Mouse (Mus musculus): ENCODE results near the gene Wfdc5. TPM values are rescaled to one million over a fixed set of nuclear protein-coding genes. Genes with fewer than 3 reads are reported as not detected.

Wfdc5 gene
- polyA plus RNA-seq, 1 experiment: not detected

- TF ChIP-seq POLR2A (IDR thresholded peaks at IDR 0.05; ENCODE audit: low read depth, low read length) (no peak), CTCF (conservative IDR thresholded peaks at IDR 0.05; ENCODE audit: insufficient read depth, insufficient read length, low read depth, low read length) (no peak)
- 27% methylated on average over 6 of the region's 6 CpGs for WGBS
- H3K4me1 ChIP-seq (ENCODE audit: control insufficient read depth, insufficient read depth, low read length): peaks cover 3% of the 10 kb centered on the region
- no peak overlapping the region for H3K4me3 ChIP-seq (ENCODE audit: insufficient read depth, low read depth, low read length)
- peak; percentile 50 for DNase-seq
- H3K27ac ChIP-seq (ENCODE audit: insufficient read depth, low read depth, low read length): peak overlapping the region; percentile 84
- H3K27me3 ChIP-seq (replicated peaks; ENCODE audit: control insufficient read depth, insufficient read depth, low read length): no peaks in the 10 kb centered on the region
- no peaks in the 10 kb centered on the region for H3K36me3 ChIP-seq (ENCODE audit: control insufficient read depth, insufficient read depth, low read length)
Measured at GRCm38 (mm10) chr2:164144025-164144424, 38.5 kb downstream of the Wfdc5 start.

GRCm38 (mm10) chr2:164142021-164142420, 40.5 kb downstream of the Wfdc5 start:
- Histone ChIP-seq H3K4me1 (ENCODE audit: control insufficient read depth, insufficient read depth, low read length) (peaks cover 3% of the 10 kb centered on the region), H3K36me3 (ENCODE audit: control insufficient read depth, insufficient read depth, low read length) (no peaks in the 10 kb centered on the region), H3K27me3 (replicated peaks; ENCODE audit: control insufficient read depth, insufficient read depth, low read length) (no peaks in the 10 kb centered on the region), H3K4me3 (ENCODE audit: insufficient read depth, low read depth, low read length) (no peak overlapping the region), H3K27ac (ENCODE audit: insufficient read depth, low read depth, low read length) (peak overlapping the region; percentile 52)
- DNase-seq: peak; percentile 5
- WGBS: 74% methylated on average over 10 of the region's 10 CpGs
- no peak for TF ChIP-seq CTCF (conservative IDR thresholded peaks at IDR 0.05; ENCODE audit: insufficient read depth, insufficient read length, low read depth, low read length)
- no peak for TF ChIP-seq POLR2A (IDR thresholded peaks at IDR 0.05; ENCODE audit: low read depth, low read length)

- H3K36me3 ChIP-seq (ENCODE audit: control insufficient read depth, insufficient read depth, low read length): no peaks in the 10 kb centered on the region
- H3K27me3 ChIP-seq (replicated peaks; ENCODE audit: control insufficient read depth, insufficient read depth, low read length): no peaks in the 10 kb centered on the region
- TF ChIP-seq POLR2A (IDR thresholded peaks at IDR 0.05; ENCODE audit: low read depth, low read length) (no peak), CTCF (conservative IDR thresholded peaks at IDR 0.05; ENCODE audit: insufficient read depth, insufficient read length, low read depth, low read length) (no peak)
- no peak overlapping the region for H3K27ac ChIP-seq (ENCODE audit: insufficient read depth, low read depth, low read length)
- H3K4me3 ChIP-seq (ENCODE audit: insufficient read depth, low read depth, low read length): no peak overlapping the region
- no peak for DNase-seq
- H3K4me1 ChIP-seq (ENCODE audit: control insufficient read depth, insufficient read depth, low read length): no peaks in the 10 kb centered on the region; the same call in 1 of the 2 replicates
- 53% methylated on average over 6 of the region's 6 CpGs for WGBS
Measured at GRCm38 (mm10) chr2:164137754-164138153, 44.8 kb downstream of the Wfdc5 start.

GRCm38 (mm10) chr2:164136393-164136792, 46.1 kb downstream of the Wfdc5 start:
- no peaks in the 10 kb centered on the region for H3K27me3 ChIP-seq (replicated peaks; ENCODE audit: control insufficient read depth, insufficient read depth, low read length)
- DNase-seq: peak; percentile 25
- H3K36me3 ChIP-seq (ENCODE audit: control insufficient read depth, insufficient read depth, low read length): no peaks in the 10 kb centered on the region
- TF ChIP-seq POLR2A (IDR thresholded peaks at IDR 0.05; ENCODE audit: low read depth, low read length): no peak
- peak; percentile 60 for TF ChIP-seq CTCF (conservative IDR thresholded peaks at IDR 0.05; ENCODE audit: insufficient read depth, insufficient read length, low read depth, low read length)
- no peak overlapping the region for H3K4me3 ChIP-seq (ENCODE audit: insufficient read depth, low read depth, low read length)
- H3K27ac ChIP-seq (ENCODE audit: insufficient read depth, low read depth, low read length): no peak overlapping the region
- 27% methylated on average over 2 of the region's 2 CpGs for WGBS
- H3K4me1 ChIP-seq (ENCODE audit: control insufficient read depth, insufficient read depth, low read length): no peaks in the 10 kb centered on the region

- WGBS: 67% methylated on average over 1 of the region's 1 CpGs
- peak; percentile 15 for DNase-seq
- no peak for TF ChIP-seq POLR2A (IDR thresholded peaks at IDR 0.05; ENCODE audit: low read depth, low read length)
- TF ChIP-seq CTCF (conservative IDR thresholded peaks at IDR 0.05; ENCODE audit: insufficient read depth, insufficient read length, low read depth, low read length): no peak
Measured at GRCm38 (mm10) chr2:164135367-164135766, 47.2 kb downstream of the Wfdc5 start.

GRCm38 (mm10) chr2:164134563-164134962, 48.0 kb downstream of the Wfdc5 start:
- TF ChIP-seq CTCF (conservative IDR thresholded peaks at IDR 0.05; ENCODE audit: insufficient read depth, insufficient read length, low read depth, low read length) (peak; percentile 68), POLR2A (IDR thresholded peaks at IDR 0.05; ENCODE audit: low read depth, low read length) (no peak)
- no peaks in the 10 kb centered on the region for H3K27me3 ChIP-seq (replicated peaks; ENCODE audit: control insufficient read depth, insufficient read depth, low read length)
- H3K27ac ChIP-seq (ENCODE audit: insufficient read depth, low read depth, low read length): no peak overlapping the region
- H3K4me1 ChIP-seq (ENCODE audit: control insufficient read depth, insufficient read depth, low read length): no peaks in the 10 kb centered on the region
- WGBS: 56% methylated on average over 6 of the region's 6 CpGs
- H3K36me3 ChIP-seq (ENCODE audit: control insufficient read depth, insufficient read depth, low read length): no peaks in the 10 kb centered on the region
- no peak overlapping the region for H3K4me3 ChIP-seq (ENCODE audit: insufficient read depth, low read depth, low read length)
- DNase-seq: peak; percentile 44

More at GRCm38 (mm10) chr2:164135367-164135766, 47.2 kb downstream of the Wfdc5 start:
- no peak overlapping the region for H3K4me3 ChIP-seq (ENCODE audit: insufficient read depth, low read depth, low read length)
- H3K36me3 ChIP-seq (ENCODE audit: control insufficient read depth, insufficient read depth, low read length): no peaks in the 10 kb centered on the region
- no peaks in the 10 kb centered on the region for H3K27me3 ChIP-seq (replicated peaks; ENCODE audit: control insufficient read depth, insufficient read depth, low read length)
- H3K27ac ChIP-seq (ENCODE audit: insufficient read depth, low read depth, low read length): no peak overlapping the region
- no peaks in the 10 kb centered on the region for H3K4me1 ChIP-seq (ENCODE audit: control insufficient read depth, insufficient read depth, low read length)

GRCm38 (mm10) chr2:164131586-164131985, 51.0 kb downstream of the Wfdc5 start:
- no peak overlapping the region for H3K4me3 ChIP-seq (ENCODE audit: insufficient read depth, low read depth, low read length)
- H3K4me1 ChIP-seq (ENCODE audit: control insufficient read depth, insufficient read depth, low read length): no peaks in the 10 kb centered on the region
- TF ChIP-seq CTCF (conservative IDR thresholded peaks at IDR 0.05; ENCODE audit: insufficient read depth, insufficient read length, low read depth, low read length) (no peak), POLR2A (IDR thresholded peaks at IDR 0.05; ENCODE audit: low read depth, low read length) (no peak)
- no peak overlapping the region for H3K27ac ChIP-seq (ENCODE audit: insufficient read depth, low read depth, low read length)
- H3K36me3 ChIP-seq (ENCODE audit: control insufficient read depth, insufficient read depth, low read length): no peaks in the 10 kb centered on the region
- DNase-seq: no peak
- 88% methylated on average over 1 of the region's 1 CpGs for WGBS
- H3K27me3 ChIP-seq (replicated peaks; ENCODE audit: control insufficient read depth, insufficient read depth, low read length): no peaks in the 10 kb centered on the region
